Mouse (Mus musculus) CH12F3 (cell line): ENCODE data around the gene Rpl12.

ENCODE experiments used
- in situ Hi-C: fragments of 300-500 bp; cut with MboI; formaldehyde crosslinking; loops from 2 replicates; pipeline ENCODE4 v1.14.3; 2020; ENCODE audit warnings: low sequenced_read_pairs

Gene Rpl12

GRCm38 (mm10) chr2:32961192-32961995, at the start of gene Rpl12, which contains the start of gene Lrsam1:
Gene Rpl12, plus strand, starts transcription at chr2:32961559.
Gene Lrsam1, minus strand, starts transcription at chr2:32961614.
- in situ Hi-C loops, result no loop called here

- in situ Hi-C loops, result no loop called here
These were observed 49.6 kb upstream of the Rpl12 start for GRCm38 (mm10) chr2:32911639-32912182.

DNA sequence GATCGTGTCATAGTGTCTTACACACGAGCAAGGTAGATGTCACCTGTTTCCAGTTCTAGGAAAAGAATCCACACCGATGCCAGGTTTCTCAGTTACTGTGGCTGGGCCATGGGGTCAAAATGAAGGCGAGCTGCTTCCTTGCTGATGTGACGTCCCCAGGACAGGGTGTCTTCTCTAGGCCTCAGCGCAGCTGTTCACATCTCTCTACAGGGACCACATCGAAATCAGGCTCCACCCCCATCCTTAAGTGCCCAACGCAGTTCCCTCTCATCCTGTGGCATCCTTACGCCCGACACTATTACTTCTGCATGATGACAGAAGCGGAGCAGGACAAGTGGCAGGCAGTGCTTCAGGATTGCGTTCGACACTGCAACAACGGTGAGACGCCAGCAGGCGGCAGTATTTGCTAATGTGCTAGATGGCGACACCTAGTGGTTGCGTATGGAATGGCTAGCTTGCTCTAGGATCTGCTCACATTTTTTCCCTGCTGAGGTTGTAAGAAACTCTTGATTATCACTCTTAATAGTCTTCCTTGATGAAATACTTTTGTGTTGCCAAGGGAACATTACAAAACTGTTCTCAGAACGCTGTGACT, 49.1 kb upstream of the Rpl12 start:
- in situ Hi-C loops, result no loop called here

GRCm38 (mm10) chr2:32914362-32914761, 47.0 kb upstream of the Rpl12 start:
- in situ Hi-C loops, result no loop called here

- in situ Hi-C loops, result no loop called here
These were observed 46.5 kb upstream of the Rpl12 start for GRCm38 (mm10) chr2:32914896-32915295.

- in situ Hi-C loops, result no loop called here
These were observed 43.8 kb upstream of the Rpl12 start for GRCm38 (mm10) chr2:32917526-32917925.

DNA sequence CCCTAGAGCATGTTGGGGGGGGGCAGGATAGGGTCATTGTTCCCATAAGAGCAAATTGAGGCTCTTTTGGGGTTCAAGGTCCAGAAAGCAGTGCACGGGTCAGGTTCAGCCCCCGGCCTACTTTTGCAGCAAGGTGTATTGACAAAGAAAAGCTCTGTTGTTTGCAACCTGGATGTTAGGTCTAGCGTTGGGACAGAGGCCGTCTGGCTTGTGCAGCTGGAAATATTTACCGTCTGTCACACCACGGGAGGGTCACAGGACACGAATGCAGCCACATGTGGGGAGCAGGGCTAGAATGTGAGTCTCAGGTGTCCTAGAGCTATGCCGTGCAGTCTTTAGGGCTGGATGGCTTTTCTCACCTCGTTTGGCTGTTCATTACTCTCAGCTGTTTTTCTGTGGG, 43.0 kb upstream of the Rpl12 start:
- in situ Hi-C loops, result no loop called here

DNA sequence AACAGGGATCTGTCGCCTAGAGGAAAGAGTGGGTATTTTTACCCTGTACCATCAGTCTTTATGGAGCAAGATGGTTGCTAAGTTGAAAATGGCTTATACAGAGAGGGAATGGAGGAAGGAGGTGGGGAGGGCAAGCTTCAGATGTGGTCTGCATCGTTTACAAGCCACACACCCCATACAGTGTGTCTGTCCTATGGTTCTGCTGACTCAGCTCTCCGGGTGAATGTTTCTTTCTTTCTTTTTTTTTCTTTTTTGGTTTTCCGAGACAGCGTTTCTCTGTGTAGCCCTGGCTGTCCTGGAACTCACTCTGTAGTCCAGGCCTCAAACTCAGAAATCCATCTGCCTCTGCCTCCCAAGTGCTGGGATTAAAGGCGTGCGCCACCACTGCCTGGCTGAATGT, 40.1 kb upstream of the Rpl12 start:
- in situ Hi-C loops, result no loop called here

- in situ Hi-C loops, result no loop called here
These were observed 39.5 kb upstream of the Rpl12 start for GRCm38 (mm10) chr2:32921801-32922380.

DNA sequence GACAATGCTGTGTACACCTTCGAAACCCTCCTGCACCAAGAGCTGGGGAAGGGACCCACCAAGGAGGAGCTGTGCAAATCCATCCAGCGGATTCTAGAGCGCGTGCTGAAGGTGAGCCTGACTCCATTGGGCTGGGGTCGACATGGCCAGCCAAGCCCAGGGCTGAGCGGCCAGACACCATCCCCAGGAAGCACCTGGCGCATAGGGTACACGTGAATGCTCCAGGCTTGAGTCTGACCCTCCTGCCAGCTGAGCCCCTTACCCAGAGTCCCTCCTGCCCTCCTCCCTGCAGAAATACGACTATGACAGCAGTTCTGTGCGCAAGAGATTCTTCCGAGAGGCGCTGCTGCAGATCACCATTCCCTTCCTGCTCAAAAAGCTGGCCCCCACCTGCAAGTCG, 38.8 kb upstream of the Rpl12 start:
- in situ Hi-C loops, result no loop called here

- in situ Hi-C loops, result no loop called here
These were observed 37.7 kb upstream of the Rpl12 start for GRCm38 (mm10) chr2:32923551-32924250.

- in situ Hi-C loops, result no loop called here
These were observed 37.0 kb upstream of the Rpl12 start for GRCm38 (mm10) chr2:32924306-32924844.

GRCm38 (mm10) chr2:32926330-32927075, 34.9 kb upstream of the Rpl12 start:
- in situ Hi-C loops, result no loop called here

GRCm38 (mm10) chr2:32927624-32928234, 33.6 kb upstream of the Rpl12 start:
- in situ Hi-C loops, result no loop called here

DNA sequence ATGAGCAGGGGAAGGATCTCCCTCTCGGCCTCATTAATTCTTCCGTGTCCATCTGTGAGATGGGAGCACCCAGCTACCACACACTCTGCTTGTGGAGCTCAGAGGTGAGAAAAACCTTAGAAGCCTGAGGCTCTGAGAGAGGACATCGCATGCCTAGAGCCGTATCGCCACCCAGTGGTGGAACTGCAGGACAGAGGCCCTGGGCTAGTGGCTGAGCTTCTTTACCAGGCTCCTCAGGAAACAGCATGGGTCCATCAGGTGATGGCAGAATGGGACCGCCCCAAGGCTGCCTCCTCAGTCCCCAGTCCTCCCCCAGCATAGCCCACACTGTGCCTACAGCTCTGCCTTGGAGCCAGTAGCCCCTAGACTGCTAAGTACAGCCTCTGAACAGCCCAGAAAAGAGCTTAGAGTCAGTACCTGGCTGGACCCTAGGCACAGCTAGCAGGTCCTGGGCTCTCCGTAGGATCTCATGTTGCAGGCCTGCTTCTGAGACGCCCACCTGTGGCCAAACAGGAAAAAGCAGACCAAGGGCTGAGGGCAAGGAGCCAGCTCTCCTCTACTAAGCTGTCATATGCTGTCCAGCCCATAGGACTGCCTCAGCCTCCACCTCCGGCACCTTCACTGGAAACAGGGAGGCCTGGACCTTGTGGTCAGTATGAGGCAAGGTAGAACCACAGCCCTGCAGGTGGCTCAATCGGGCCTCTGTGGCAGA, 33.0 kb upstream of the Rpl12 start:
- in situ Hi-C loops, result no loop called here

GRCm38 (mm10) chr2:32928947-32929829, 32.2 kb upstream of the Rpl12 start:
- in situ Hi-C loops, result no loop called here

GRCm38 (mm10) chr2:32931730-32932129, 29.6 kb upstream of the Rpl12 start:
- in situ Hi-C loops, result no loop called here

- in situ Hi-C loops, result no loop called here
These were observed 22.6 kb upstream of the Rpl12 start for GRCm38 (mm10) chr2:32938741-32939140.
